Mouse (Mus musculus) left cerebral cortex, postnatal 10 days (tissue): ENCODE measurements around the gene Cdk18. TPM values are rescaled to one million over a fixed set of nuclear protein-coding genes. Genes with fewer than 3 reads are reported as not detected.

Experiments used
- DNase-seq, 2 experiments: peaks; one replicate each; pipeline ENCODE4 v3.0.0; 2021 to 2022; ENCODE audit warnings: low spot score in 2 of 2, mixed read lengths in 1 of 2; ENCODE audit errors: extremely low spot score in 1 of 2
- intact Hi-C: fragments of 180-260 bp; cut with DNase I; formaldehyde crosslinking; loops from one replicate; pipeline ENCODE4 v1.15.1; 2025
- total RNA-seq, 2 experiments: library from RNA; stranded (reverse); gene quantifications; 2 replicates each; pipeline ENCODE4 v1.2.3; 2021

Cdk18 gene
- total RNA-seq, 2 experiments from 2014 or later = 17.6 to 19.9 TPM

DNA sequence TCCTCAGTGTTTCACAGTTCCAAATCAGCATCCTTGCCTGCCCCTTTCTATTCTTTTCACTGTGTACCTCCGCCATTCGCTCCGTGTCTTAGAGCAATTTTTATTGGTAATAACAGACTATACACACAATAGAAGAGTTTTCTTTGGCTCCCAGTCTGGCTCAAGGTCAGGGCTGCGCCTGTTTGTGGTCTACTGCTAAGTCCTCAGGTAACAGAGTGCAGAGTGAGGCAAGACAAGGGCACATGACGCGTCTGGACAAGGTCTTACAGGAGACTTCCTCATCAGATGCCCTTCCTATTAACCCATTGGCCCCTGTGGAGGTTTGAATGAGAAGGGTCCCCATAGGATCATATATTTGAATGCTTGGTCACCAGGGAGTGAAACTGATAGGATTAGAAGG lies 49.7 kb downstream of the Cdk18 start:
- intact Hi-C loops = no loop called here
- DNase-seq = no peak

DNA sequence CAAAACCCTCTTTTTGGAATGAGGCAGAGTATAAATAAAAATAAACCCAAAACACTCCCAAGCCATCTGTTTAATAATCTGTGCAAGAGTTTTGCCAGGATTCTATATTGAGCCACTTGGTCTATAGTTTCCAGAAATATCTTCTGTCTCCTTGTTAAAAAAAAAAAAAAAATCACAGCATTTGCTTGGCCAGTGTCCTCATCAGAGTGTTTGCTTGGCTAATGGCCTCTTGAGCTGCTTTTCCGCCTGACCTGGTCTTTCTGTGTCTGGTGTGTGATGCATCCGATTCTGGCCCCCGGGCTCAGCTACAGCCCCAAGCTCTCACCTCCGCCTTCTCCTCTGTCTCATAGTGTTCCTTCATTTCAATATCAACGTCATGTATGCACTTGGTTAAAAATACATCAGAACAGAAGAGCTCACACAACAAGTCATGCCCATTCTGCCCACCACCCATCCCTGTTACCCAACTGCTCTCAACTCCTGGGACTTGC lies 51.3 kb downstream of the Cdk18 start:
- intact Hi-C loops = no loop called here
- peak in 1 of 2 experiments; percentile 46 for DNase-seq

DNA sequence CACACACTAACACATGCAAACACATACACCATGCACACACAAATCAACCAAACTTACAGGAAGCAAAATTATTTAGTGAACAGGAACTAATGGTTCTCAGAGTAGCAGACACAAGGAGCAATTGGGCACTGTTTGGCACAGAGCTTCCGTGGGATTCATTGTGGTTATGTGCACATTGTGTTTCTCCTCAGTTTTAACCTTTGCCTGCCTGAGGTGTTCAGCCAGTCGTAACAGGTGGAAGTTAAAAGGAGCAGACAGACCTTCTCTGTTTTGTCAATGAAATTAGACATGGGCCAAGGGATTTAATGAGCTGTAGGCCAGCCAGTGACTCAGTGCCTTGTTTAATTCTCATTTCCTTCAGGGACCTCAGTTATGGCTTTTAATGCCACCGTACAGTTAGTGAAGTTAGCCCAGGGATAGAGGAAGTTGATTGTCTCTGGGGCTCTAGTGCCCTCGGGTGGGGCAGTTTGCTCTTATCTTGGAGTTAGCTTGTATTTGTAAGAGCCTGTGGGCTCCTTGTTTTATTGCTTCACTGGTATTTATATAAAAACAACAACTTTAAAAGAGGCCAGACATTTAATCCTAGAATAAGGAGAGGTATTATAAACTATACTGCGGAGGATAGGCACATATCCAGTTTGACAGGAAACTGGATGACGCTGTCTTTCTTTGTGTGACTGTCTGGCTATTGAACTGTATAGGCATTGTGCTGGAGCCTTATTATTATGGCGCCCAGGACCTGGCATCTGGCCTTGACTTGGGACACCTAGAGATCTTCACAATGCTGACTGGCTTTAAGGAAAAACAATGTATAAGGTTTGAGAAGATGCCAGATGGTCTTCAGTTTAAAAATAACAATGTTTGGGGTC lies 54.1 kb downstream of the Cdk18 start:
- DNase-seq = no peak
- intact Hi-C loops = no loop called here

DNA sequence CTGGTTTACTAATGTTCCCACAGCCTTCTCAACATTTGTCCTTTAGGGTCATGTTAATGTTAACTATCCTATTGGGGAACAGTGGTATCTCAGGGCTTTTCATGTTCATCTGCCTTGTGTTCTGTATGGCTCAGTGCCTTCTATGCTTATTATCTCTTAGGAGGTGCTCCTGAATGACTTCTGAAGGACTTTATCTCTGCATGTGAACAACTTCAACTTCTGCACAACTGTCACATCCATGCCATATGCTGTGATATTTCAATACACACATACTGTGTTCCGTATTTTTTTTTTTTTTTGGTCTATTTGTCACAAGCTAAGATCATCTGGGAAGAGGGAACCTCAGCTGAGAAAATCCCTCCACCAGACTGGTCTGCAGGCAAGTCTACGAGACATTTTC lies 61.1 kb downstream of the Cdk18 start:
- intact Hi-C loops = no loop called here
- no peak for DNase-seq

DNA sequence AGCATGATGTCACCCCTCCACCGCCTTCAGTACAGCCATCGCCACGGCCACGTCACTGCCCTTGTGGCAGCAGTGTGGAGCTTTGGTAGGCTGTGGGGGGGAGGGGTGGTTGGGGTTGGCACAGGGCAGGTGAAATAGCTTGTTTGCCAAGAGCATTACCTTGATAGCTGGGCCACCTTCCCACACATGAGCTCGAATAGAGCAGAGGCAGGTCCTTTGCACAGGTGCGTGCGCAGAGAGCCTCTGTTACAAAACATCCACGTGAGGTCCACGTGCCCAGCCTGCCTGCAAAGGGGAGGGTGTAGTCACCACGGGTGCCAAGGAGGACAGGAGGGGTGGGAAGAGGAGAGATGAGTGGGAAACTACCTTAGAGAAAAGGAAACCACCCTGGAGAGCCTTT lies 63.9 kb downstream of the Cdk18 start:
- DNase-seq = no peak

DNA sequence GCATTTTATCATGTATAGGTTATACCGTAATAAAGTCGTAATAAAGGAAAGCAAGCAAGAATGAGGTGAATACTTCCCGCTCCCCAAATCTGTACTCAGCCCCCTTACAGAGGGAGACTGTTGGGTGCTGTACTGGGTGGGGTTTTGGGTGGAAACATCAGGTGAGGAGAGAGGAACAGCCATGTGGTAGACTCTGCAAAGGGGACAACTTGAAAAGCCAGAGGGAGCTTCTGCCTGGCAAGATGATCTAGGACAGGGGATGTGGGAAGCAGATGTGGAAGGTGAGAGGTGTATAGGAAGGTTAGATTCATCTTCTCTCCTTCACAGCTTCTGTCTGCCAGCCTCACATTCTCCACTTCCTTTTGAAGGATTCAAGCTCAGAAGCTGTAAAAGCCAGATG lies 68.8 kb downstream of the Cdk18 start:
- DNase-seq = no peak
- intact Hi-C loops = no loop called here

More for the DNA sequence above, 63.9 kb downstream of the Cdk18 start:
- intact Hi-C loops = no loop called here

DNA sequence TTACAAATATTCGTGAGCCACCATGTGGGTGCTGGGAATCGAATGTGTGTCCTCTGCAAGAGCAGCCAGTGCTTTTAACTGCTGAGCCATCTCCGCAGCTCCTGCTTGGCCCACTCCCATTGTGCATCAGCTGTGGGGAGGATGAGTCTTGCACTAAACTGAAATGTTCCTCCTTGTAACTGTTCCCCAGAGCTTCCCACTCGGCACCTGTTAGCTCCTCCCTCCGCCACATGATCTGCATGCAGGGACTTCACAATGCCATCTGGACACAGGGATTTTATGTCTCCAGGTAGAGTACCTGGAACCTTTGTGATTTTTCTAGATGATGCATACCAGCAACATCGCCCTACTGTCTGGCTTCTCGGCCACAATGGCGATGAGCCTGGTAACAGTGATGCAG lies 70.0 kb downstream of the Cdk18 start:
- intact Hi-C loops = no loop called here
- DNase-seq = no peak

DNA sequence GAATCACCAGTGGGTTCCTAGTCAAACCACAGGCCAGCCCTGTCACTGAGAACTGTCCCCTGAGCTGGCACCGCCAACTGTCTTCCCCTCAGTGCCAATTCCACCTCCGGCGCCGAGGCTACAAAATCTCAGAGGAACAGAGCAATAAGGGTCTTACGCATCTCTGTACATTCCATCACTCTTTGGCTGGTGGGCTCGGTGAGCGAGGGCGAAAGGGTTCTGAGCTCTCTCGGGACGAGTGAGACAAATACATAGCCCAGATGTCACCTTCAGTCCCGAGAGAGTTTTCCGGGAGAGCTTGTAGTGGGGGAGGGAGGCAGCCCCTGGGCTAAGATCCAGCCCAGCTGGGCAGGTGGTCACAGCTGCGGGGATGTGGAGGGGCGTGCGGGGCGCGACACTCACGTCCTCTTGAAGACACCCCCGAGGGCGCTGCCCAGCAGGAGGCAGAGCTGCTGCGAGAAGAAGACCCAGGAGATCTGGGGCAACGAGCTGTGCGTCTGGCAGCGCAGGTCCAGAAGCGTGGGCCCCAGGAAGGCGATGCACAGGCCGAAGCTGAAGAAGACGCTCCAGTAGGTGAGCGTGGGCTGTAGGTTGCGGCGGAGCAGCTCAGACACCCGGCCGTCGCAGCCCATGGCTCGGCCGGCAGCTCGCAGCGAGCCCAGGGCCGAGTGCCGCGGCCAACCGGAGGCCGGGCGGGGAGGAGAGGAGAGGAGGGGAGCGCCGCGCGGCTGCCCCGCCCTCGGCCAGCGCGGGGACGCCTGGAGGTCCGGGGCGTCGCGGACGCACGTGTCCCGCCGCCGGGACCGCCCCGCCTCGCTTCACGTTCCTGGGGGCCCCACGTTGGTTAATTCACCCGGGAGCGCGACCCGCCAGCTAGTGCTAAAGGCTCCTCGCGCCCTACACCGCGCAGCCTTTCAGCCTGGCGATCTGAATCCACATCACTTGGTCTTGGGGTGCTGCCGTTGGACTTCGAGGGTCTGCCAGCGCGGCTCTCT lies 71.9 kb downstream of the Cdk18 start, which contains the start of gene Mfsd4a:
Mfsd4a (minus strand) TSS at position 802 of the 995 bp plus-strand sequence.
- intact Hi-C loops = no loop called here
- DNase-seq = peak; percentile 19 to 70

DNA sequence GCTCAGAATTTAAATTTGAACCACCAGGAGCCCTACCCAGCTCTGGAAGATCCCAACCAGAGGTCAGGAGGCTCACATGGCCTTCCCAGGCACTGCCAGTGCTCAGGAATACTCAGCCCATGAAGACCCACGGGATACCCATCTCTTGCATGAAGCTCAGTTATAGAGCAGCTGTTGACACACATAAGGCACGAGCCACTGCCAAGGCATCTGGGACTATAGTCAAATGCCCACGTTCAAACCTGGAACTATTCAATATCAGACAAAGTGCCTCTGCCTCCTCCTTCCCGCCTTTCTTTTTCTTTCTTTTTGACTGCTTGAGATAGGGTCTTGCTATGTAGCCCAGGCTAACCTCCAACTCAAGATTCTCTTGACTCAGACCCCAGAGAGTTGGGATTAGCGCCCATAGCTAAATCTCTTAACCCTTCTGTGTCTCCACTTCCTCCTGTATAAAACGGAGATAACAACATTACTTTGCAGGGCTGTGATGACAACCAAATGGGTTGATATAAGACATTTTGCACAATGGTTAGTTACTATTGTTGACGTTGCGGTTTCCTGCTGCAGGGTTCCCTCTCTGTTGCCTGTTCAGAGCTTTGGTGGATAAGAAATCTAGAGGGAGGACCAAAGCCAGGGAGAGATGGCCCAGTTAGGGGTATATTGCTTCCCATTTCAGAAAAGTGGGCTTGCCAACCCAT lies 73.9 kb downstream of the Cdk18 start:
- intact Hi-C loops = no loop called here
- DNase-seq = no peak

DNA sequence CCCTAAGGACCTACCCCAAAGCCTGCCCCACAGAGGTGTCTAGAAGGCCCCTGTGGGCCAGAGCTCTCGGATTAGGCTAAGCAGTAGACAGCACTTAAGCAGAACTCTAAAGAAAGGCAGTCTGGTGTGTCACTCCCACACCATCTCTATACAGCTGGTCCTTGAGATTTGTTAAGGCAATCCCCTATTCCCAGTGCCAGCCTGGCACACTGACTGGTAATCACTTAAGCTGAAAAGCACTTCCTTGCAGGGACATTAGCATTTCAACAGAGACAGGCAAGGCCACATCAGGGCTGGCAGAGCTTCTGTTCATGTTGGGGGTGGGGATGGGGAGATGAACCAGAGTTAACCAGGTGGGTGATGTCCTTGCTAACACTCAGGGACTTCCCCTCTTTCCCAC lies 74.5 kb downstream of the Cdk18 start:
- intact Hi-C loops = no loop called here
- peak in 1 of 2 experiments; percentile 47 for DNase-seq

DNA sequence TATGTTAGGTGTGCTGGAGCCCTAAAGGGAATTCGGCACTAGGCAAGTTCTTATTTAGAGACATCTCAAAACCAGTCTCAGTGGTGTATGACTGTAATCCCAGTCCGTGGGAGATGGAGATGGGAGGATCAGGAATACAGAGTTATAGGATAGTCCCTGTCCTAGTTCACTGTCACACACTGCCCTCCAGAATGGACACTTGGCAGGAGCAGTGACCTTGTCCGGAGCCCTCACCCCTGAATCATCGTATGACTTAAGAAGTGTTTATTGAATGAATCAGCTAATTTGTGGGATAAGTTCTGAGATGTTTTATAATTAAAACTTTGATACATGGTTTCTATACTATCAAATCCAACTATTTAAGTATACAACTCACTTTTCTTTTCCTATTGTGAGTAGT lies 76.4 kb downstream of the Cdk18 start:
- intact Hi-C loops = no loop called here

More for the DNA sequence above, 76.4 kb downstream of the Cdk18 start:
- DNase-seq = no peak

Other genes with a start within 250 kb of the Cdk18 start
- gene Nucks1, start 229.2 kb downstream of the Cdk18 start, total RNA-seq = 100 to 1,000 TPM; 204 to 210 TPM
- gene Slc45a3, start 176.7 kb downstream of the Cdk18 start, total RNA-seq = under 1 TPM; 0.43 to 0.64 TPM
- gene Elk4, start 132.1 kb downstream of the Cdk18 start, total RNA-seq = 10 to 100 TPM; 51.9 to 61.5 TPM
- 10 to 100 TPM; 65.1 to 74.0 TPM for gene Mfsd4a, start 71.6 kb downstream of the Cdk18 start, total RNA-seq
- gene Lemd1, start 51.7 kb upstream of the Cdk18 start, total RNA-seq = 1 to 10 TPM; 4.4 to 5.2 TPM
- gene AC124108.1, start 51.8 kb upstream of the Cdk18 start, total RNA-seq = 1 to 10 TPM; 3.2 TPM
- not detected for gene Gm10188, start 90.1 kb upstream of the Cdk18 start, total RNA-seq
- gene Klhdc8a, start 158.9 kb upstream of the Cdk18 start, total RNA-seq = 10 to 100 TPM; 18.4 to 19.8 TPM
- 1 to 10 TPM; 1.1 to 1.3 TPM for gene Nuak2, start 176.4 kb upstream of the Cdk18 start, total RNA-seq